Mouse (Mus musculus) intestine, postnatal 0 days (tissue): ENCODE data around the gene Wnt6. TPM values are rescaled to one million over a fixed set of nuclear protein-coding genes. Genes with fewer than 3 reads are reported as not detected.
"Not testable (repeated sequence)": the region's sequence is repeated elsewhere in the genome, so short reads cannot be mapped to it uniquely, and the experiment has no call there.

Source experiments
- ATAC-seq: fragments of 200-750 bp; cut with Nextera tagmentation; 2 replicates; pipeline ENCODE4 v1.8.0; 2017; ENCODE audit warnings: mild to moderate bottlenecking, moderate TSS enrichment, moderate library complexity
- H3K27ac ChIP-seq: fragments of 300-500 bp; sonication (generic); 2 replicates; pipeline ENCODE4 v1.5.1; 2014; ENCODE audit warnings: mild to moderate bottlenecking, low read depth, low read length, moderate library complexity
- H3K27me3 ChIP-seq: fragments of 300-500 bp; sonication (generic); replicated peaks from 2 replicates; pipeline ENCODE4 v1.6.1; 2014; ENCODE audit warnings: low read length, mixed read lengths; ENCODE audit not compliant: control insufficient read depth, insufficient read depth
- H3K36me3 ChIP-seq: fragments of 300-500 bp; sonication (generic); 2 replicates; pipeline ENCODE4 v1.6.1; 2014; ENCODE audit warnings: mild to moderate bottlenecking, moderate library complexity; ENCODE audit not compliant: control insufficient read depth, insufficient read depth
- H3K4me1 ChIP-seq: fragments of 300-500 bp; sonication (generic); replicated peaks from 2 replicates; pipeline ENCODE4 v1.6.1; 2014; ENCODE audit warnings: antibody characterized with exemption, low read length, mixed read lengths; ENCODE audit not compliant: control insufficient read depth, insufficient read depth
- H3K4me2 ChIP-seq: fragments of 300-500 bp; sonication (generic); replicated peaks from 2 replicates; pipeline ENCODE4 v1.6.1; 2014; ENCODE audit warnings: low read depth, mild to moderate bottlenecking, moderate library complexity
- H3K4me3 ChIP-seq: fragments of 300-500 bp; sonication (generic); 2 replicates; pipeline ENCODE4 v1.5.1; 2014; ENCODE audit warnings: low read depth, low read length
- H3K9ac ChIP-seq: fragments of 300-500 bp; sonication (generic); 2 replicates; pipeline ENCODE4 v1.6.1; 2014; ENCODE audit warnings: mild to moderate bottlenecking, low read depth, low read length
- H3K9me3 ChIP-seq: fragments of 300-500 bp; sonication (generic); 2 replicates; pipeline ENCODE4 v1.6.1; 2016; ENCODE audit warnings: mixed run types; ENCODE audit not compliant: control insufficient read depth
- CTCF ChIP-seq: sonication (generic); IDR thresholded peaks from 2 replicates; pipeline ENCODE4 v1.5.1; 2016; ENCODE audit warnings: low read depth, mild to moderate bottlenecking, control low read depth, antibody characterized with exemption, moderate library complexity
- WGBS: fragments of 180-500 bp; shearing (Covaris S2); extraction: QIAGEN DNeasy Blood & Tissue Kit; methylation state at CpG from one replicate; pipeline ENCODE4 v1.1.7; 2014; 5-methylcytosine and 5-hydroxymethylcytosine counted together
- polyA plus RNA-seq: library from polyadenylated mRNA; unstranded; fragments of >200 nt; fragmentation: Nextera tagmentation; extraction: Ambion mirVana; gene quantifications from 2 replicates; pipeline ENCODE4 v1.2.1, GENCODE M21; 2015

Gene Wnt6
- polyA plus RNA-seq, 1 experiment from 2014 or later = 0.66 TPM

DNA sequence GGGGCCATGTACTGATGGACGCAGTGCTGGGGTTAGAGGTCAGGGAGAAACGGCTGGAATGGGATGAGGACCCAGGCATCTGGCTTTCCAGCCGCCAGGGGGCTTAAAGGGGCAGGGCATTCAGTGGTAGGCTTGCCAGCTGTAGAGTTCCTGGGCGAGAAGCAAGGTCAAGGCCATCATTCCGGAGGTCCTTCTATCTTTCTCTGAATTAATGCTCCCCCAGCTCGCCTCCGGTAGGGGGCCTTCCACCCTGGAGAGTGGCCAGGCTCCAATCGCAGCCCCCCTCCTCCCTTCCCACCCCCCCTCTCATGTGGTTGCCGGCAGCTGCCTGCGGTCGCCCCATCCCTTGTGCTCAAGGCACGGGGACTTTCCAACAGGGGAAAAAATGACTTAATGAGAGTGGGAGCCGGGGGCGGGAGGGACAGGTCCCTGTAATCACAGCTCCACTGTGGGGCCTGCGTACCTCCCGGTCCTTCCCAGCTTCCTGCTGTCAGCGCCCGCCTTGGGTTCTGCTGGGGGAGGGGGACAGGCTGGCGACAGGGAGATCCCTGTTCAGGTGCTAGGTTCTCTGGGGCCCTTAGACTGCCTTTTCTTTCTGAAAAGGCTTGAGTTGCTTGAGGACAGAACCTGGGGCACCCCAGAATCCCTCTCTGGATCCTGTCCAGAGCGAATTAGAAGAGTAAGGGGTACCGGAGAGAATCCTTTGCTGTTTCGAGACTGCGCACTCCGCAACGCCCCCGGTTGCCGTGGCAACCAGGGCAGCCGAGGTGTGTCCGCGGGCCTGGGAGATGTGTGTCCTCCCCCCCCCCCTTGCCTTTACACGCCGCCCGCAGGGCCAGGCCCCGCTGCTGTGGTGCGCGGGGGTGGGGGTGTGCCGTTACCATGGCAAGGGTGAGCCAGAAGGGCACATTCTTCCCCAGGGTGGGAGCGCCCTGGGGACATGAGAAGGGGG is 34.9 kb downstream of the Wnt6 start:
- no peak overlapping the region for H3K27ac ChIP-seq
- H3K4me3 ChIP-seq = no peak overlapping the region
- H3K4me2 ChIP-seq = 0 out of 2 replicates have a peak overlapping the region, but pooled peaks have one; percentile 13
- H3K4me1 ChIP-seq = 0 out of 2 replicates have a peak, but pooled peaks cover 4% of the 10 kb centered on the region
- H3K36me3 ChIP-seq = no peaks in the 10 kb centered on the region
- no peak overlapping the region; the same call in 1 of the 2 replicates for H3K9ac ChIP-seq
- H3K27me3 ChIP-seq = peaks cover 85% of the 10 kb centered on the region
- peak; percentile 46 for TF ChIP-seq CTCF
- WGBS = 2% methylated on average over 38 of the region's 38 CpGs
- ATAC-seq = no peak
- H3K9me3 ChIP-seq = no peaks in the 10 kb centered on the region

DNA sequence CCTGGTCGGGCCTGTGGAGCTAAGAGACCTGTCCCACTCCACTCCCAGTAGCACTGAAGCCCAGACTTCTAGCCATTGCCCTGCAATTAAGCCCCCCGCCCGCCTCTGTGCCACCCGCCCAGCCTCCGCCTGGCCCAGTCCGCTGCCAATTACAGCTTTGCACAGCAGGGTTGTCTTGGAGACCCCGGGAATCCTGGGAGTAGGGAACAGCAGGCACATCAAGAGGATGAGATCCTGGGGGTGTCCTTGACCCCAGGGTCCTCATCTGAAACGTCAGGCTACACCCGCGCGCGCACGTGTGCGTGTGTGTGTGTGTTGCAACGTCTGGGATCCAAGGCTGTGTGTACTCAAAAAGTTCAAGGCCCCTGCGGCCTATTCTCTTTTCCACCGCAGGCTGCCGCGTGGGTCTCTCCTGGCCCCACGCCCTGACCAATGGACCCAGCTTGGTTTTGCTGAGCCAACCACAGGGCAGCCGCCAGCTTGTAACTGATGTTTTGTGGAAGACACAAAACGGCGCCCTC is 35.9 kb downstream of the Wnt6 start:
- no peak for ATAC-seq
- WGBS = 9% methylated on average over 23 of the region's 23 CpGs
- Histone ChIP-seq H3K9me3 (no peaks in the 10 kb centered on the region), H3K9ac (no peak overlapping the region), H3K27me3 (peaks cover 75% of the 10 kb centered on the region), H3K36me3 (no peaks in the 10 kb centered on the region), H3K27ac (no peak overlapping the region), H3K4me2 (no peak overlapping the region), H3K4me1 (0 out of 2 replicates have a peak, but pooled peaks cover 4% of the 10 kb centered on the region), H3K4me3 (peak overlapping the region; percentile 11; the same call in 1 of the 2 replicates)
- TF ChIP-seq CTCF = no peak

DNA sequence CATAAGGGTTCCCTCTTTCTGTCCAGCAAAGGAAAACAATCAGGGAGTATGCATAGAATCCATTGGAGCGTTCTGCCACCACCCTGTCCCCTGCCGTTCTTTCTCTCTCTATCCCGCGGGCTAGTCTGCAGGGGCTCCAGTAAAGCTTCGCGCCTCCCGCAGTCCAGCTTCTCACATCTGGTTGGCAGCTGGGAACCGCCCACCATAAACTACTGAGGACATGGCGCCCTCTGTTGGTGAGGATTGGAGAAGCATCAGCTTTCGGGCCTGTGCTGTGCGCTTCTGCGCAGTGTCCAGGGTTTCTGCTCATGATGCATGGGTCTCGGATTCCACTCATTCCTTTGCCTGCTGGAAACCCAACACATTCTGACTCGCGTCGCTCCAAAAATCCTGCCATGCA is 36.4 kb downstream of the Wnt6 start:
- H3K36me3 ChIP-seq = no peaks in the 10 kb centered on the region
- H3K4me3 ChIP-seq = peak overlapping the region; percentile 11; the same call in 1 of the 2 replicates
- H3K4me2 ChIP-seq = 0 out of 2 replicates have a peak overlapping the region, but pooled peaks have one; percentile 25
- no peak overlapping the region for H3K9ac ChIP-seq
- TF ChIP-seq CTCF = peak; percentile 95
- WGBS = under 1% methylated on average over 16 of the region's 16 CpGs
- peak; percentile 57 for ATAC-seq
- peaks cover 70% of the 10 kb centered on the region for H3K27me3 ChIP-seq
- no peak overlapping the region for H3K27ac ChIP-seq
- 0 out of 2 replicates have a peak, but pooled peaks cover 4% of the 10 kb centered on the region for H3K4me1 ChIP-seq
- no peaks in the 10 kb centered on the region for H3K9me3 ChIP-seq

DNA sequence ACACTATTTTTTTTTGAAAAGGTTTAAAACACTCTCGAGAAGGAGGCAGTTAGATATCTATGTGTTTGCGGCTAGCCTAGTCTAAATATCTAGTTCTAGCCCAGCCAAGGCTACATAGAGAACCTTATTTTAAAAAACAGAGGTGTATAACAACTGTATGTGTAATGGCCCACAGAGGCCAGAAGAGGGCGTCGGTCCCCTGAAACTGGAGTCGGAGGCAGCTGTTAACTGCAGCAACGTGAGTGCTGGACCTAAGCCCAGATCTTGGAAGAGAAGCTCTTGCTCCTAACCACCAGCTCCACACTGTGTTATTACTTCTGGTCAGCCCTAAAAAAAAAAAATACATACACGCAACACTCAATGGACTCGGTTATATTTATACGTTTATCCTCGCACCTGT is 37.3 kb downstream of the Wnt6 start:
- Histone ChIP-seq H3K4me1 (0 out of 2 replicates have a peak, but pooled peaks cover 4% of the 10 kb centered on the region), H3K36me3 (no peaks in the 10 kb centered on the region), H3K4me2 (no peak overlapping the region), H3K4me3 (no peak overlapping the region), H3K9me3 (no peaks in the 10 kb centered on the region), H3K9ac (no peak overlapping the region), H3K27ac (no peak overlapping the region), H3K27me3 (peaks cover 61% of the 10 kb centered on the region)
- no peak for ATAC-seq
- 51% methylated on average over 10 of the region's 10 CpGs for WGBS
- peak; percentile 41 for TF ChIP-seq CTCF

DNA sequence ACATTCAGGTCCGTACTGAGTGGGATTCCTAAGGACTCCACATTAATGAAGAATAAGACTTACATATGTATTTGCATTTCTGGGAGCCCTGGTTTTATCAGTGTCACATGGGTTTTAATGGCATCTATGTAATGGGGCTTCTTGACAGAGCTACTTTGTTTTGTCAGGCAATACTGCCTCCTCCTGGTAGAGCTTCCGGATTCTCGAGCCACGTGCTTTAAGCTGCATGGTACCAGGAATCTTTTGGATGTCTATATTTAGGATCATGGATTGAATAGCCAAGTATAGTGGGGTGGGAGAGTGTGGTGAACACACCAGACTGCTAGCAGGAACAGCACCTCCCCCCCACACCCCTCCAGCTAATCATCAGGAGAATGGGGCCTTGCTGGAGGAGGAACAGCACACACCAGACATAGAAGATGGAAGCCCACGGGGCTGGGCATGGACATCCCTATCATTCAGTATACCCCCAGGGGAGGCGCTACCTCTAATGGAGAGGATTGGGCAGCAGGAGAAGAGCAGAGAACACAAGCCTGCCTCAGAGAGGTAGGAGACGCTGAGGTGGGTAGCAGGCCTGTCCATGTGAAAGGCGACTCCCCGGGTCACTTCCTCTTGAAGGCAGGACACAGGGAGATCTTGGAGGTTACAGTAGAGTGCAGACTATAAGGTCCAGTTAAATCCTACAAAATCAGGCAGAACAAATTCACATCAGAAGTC is 43.4 kb downstream of the Wnt6 start:
- 76% methylated on average over 9 of the region's 9 CpGs for WGBS
- H3K27ac ChIP-seq = no peak overlapping the region
- no peak for ATAC-seq
- no peak overlapping the region for H3K4me3 ChIP-seq
- TF ChIP-seq CTCF = peak; percentile 38
- no peak overlapping the region for H3K4me2 ChIP-seq
- H3K9me3 ChIP-seq = no peaks in the 10 kb centered on the region
- H3K4me1 ChIP-seq = no peaks in the 10 kb centered on the region
- no peaks in the 10 kb centered on the region for H3K36me3 ChIP-seq
- peaks cover under 1% of the 10 kb centered on the region; the same call in 1 of the 2 replicates for H3K27me3 ChIP-seq
- H3K9ac ChIP-seq = no peak overlapping the region

DNA sequence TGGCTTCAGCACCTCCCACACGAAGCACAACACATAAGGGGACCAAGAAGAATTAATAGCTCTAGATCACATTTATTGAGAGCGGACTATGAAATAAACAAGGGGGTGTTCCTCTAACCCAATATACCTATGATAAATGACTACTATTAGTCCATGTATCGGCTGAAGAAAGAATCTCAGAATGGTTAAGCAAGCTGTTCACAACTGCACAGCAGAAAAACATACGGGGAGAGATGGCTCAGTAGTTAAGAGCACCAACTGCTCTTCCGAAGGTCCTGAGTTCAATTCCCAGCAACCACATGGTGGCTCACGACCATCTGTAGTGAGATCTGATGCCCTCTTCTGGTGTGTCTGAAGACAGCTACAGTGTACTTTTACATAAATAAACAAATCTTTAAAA is 44.3 kb downstream of the Wnt6 start:
- not testable (repeated sequence) for H3K4me1 ChIP-seq, H3K27ac ChIP-seq, ATAC-seq, H3K9ac ChIP-seq, H3K4me3 ChIP-seq, H3K4me2 ChIP-seq, H3K9me3 ChIP-seq, H3K27me3 ChIP-seq, H3K36me3 ChIP-seq
- WGBS = 92% methylated on average over 6 of the region's 6 CpGs
